Mouse (Mus musculus) erythroblast, adult 5-6 weeks (primary cell): ENCODE data around the gene Atg101. TPM values are rescaled to one million over a fixed set of nuclear protein-coding genes. Genes with fewer than 3 reads are reported as not detected.
"Not testable (repeated sequence)": the region's sequence is repeated elsewhere in the genome, so short reads cannot be mapped to it uniquely, and the experiment has no call there.

ENCODE experiments used
- ATAC-seq: replicated peaks from 2 replicates; pipeline ENCODE4 v1.8.0; 2016; ENCODE audit warnings: moderate number of reproducible peaks, mild to moderate bottlenecking, moderate TSS enrichment, inconsistent platforms; ENCODE audit not compliant: poor library complexity, low FRiP score, severe bottlenecking
- total RNA-seq, 2 experiments: library from RNA; stranded (forward) in 1 of 2; stranded (reverse) in 1 of 2; fragments of 150-400 nt in 1 of 2; fragments of 200-764, 138-1000 nt in 1 of 2; gene quantifications; 2 replicates each; pipeline versions ENCODE4 v1.2.3 to v1.2.4; 2015 to 2017; ENCODE audit warnings: low replicate concordance in 2 of 2

The Atg101 gene
- total RNA-seq, 2 experiments from 2014 or later, result 14.1 to 14.2 TPM

DNA sequence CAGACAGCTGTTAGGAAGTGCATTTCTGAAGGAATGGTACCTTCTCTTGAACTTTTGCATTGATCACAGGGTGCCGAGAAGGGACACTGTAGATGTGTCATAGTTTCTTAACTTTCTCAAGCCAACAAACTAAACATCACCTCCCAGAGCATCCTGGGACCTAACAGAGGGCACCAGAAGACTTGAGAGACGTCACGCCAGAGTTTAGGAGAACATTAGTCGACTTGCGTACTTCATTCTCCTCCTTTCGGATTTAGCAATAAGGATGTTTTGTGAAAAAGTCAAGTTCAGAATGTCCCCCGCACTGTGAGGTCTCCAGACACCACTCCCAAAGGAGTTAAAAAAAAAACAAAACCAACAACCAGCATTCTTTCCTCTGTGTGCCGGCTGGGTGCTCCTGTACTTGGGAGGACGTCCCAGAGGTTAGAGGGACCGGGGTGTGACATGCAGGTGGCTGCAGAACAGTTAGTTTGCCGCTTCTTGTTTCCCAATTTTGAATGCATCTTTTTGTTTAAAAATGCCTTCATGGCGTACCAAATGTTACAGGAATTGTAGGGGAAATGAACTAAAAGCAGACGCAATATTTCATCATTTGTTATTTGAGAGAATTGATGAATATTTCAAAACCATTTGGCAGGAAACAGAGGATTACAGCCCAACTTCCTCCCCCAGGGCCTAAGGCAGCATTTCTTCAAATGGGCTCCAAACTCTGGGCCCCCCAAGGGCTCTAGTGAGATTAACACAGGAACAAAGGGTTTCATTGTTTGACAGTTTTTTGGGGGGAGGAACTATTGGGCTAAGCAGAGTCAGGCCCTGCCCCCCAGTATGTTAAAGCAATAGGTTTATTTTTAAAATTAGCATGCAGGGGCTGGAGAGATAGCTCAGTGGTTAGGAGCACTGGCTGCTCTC lies 24.6 kb downstream of the Atg101 start:
- no peak for ATAC-seq

DNA sequence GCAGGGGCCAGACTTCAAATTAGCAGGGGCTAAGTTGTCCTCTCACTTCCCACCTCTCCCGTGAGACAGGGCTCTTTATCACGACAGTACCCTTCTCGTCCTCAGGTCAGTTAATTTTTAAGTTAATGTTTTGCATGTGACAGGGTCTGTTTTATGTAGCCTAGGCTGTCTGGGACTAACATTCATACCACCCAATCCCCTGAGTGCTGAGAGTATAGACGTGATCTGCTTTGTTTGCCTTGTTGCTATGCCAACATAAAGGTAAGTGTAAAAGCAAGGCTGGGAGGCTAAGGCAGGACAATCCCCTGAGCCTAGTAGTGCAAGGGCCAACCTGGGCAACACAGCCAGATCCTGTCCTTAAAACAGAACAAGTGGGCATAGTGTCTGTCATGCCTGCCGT lies 25.4 kb downstream of the Atg101 start:
- no peak for ATAC-seq

DNA sequence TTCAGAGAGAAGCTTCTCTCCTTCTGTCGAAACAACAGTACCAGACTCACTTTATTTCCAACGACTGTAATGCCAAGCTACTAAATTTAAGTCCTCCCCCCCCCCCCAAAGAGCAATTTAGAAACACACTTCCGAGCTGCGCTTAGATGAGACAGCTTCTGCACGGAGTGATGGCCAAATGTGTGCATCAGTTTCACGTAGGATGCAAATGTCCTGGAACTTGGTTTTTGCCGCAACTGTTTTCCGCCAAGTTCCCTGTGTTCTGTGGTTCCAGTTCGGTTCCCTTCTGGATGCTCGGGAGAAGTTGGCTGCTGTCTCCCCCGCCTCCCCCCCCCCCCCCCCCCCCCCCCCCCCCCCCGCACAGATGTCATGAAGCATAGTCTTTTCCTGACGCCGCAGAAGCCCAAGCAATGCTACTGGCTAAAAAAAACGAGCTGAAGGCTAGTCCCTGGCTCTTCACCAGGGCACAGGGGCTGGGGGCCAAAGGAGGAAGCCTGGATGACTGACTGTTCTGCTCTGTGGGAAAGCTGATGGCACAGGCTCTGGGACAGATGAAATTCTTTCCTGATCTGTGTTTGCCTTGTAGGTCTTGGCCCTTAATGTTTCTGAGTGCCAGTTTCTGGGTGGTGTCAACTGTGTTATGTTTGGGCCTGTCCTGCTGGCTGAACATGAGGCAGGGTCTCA lies 27.2 kb downstream of the Atg101 start:
- ATAC-seq, result no peak

DNA sequence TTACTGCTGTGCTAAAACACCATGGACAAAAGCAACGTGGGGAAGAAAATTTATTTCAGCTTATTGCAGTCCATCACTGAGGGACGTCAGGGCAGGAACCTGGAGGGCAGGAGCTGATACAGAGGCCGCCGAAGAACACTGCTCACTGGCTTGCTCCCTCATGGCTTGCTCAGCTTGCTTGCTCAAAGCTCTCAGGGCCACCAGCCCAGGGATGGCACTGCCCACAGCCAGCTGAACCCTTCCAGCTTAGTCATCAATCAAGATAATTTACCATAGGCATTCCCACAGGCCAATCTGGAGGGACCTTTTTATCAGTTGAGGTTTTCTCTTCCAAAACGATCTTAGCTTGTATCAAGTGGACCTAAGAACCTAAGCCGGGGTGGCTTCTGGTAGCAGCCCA lies 27.9 kb downstream of the Atg101 start:
- ATAC-seq, result no peak

DNA sequence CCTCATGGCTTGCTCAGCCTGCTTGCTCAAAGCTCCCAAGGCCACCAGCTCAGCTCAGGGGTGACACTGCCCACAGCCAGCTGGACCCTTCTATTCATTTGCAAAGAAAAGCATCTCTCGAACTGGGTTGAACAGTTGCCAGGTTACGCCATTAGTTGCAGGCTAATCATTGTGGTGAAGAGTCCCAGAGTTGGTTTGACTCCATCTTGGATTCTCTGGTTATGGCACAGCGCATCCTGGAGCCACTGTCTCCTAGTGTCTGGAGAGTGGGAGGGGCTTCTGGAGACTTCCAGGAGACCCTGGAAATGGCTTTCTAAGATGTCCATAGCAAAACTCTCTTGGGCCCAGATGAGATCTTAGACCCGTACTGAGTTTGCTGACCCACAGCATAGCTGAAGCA lies 31.3 kb downstream of the Atg101 start:
- no peak for ATAC-seq

DNA sequence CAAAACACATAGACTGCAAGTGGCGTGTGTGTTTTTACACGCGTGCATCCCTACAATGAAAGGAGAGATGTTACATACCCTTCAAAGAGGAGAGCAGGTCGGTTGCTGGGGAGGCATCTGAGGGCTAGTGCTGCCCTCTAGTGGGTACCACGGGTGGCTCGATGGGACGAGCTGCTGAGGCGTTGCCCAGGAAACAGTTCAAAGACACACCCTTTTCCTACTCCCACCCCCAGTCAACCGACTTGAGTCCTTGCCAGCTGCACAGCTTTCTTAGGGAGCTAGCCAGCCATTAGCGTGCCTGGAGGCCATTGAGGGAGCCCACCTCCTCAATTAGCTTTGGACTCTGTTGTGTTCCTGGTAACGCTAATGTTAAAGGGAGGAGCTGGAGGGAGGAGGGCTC lies 31.8 kb downstream of the Atg101 start:
- peak; percentile 78 for ATAC-seq

DNA sequence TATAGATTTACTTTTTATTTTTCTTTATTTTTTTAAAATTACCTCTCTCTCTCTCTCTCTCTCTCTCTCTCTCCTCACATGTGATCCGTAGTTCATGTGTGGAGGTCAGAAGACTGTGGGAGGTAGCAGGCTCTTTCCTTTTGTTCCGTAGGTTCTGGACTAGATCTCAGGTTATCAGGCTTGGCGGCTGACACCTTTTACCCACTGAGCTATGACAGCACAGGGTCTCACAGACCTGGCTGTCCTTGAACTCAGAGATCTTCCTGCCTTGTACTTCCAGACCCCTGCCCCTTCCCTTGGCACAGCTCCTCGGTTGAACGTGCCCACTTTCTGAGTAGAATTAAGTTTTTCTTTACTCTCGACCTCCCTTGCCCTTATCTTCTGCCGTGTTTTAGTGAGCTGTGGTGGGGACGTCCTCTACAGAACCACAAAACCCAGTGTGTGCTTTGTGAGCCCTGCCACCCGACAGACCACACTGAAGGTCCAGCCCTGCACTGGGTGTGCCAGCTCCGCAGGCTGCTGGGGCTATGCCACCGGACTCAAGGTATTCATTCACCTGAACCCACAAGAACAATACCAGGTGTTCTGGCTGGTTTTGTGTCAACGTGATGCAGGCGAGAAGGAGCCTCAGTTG lies 32.3 kb downstream of the Atg101 start:
- ATAC-seq, result no peak

DNA sequence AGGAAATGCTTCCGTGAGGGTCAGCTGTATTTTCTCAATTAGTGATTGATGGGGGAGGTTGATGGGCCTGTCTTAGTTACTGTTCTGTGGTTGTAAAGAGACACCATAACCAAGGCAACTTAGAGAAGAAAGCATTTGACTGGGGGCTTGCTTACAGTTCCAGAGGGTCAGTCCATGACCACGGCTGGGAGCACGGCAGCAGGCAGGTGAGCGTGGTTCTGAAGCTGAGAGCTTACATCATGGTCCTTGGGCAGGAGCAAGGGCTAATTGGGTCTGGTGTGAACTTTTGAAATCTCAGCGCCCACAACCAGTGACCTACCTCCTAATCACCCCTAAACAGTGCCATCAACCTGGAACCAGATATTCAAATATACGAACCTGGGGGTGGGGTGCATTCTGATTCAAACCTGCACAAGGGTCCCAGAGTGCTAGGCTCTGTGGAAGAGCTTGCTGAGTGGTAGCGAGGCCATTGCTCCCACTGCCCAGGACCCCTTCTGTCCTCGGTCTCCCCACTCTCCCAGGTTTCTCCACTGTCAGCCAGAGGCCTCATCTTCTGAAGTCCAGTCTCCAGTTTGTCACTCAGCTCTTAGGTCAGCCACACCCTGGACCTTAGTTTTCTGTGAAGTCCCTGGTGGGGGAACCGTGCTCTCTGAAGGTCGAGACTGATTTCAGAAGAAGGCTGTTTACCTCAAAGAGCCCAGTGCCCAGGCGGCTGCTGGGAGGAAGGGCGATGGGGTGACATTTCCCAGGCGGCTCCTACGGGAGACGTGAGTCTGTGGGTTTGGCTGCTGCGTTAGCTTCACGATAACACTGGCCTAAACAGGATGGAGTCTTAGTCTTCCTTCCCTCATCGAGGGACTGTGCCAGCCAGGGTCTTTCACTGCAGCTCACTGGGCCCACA lies 33.1 kb downstream of the Atg101 start:
- no peak for ATAC-seq

DNA sequence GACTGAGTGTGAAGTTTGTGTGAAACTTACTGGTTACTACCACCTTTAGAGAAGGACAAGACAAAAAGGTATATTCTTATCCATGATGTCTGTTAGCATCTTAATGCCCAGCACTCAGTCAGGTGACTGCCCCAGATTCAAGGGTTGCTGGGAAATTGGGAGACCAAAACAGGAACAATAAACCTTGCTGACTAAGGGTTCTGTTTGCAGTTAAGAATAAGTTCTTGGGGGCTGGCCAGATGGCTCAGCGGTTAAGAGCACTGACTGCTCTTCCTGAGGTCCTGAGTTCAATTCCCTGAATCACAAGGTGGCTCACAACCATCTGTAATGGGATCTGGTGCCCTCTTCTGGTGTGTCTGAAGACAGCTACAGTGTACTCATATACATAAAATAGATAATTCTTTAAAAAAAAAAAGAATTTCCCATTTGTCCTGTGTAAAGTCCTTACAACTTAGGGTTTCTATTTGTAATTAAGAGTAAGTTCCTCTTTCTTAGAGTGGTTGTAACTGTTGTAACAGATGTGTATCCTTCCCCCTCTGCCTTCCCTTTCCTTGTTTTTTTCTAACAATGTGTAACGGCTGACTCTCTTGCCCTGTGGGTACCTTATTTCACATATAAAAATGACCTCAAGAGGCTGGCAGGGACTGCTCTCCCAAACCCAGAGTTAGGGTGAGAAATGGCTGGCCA lies 33.9 kb downstream of the Atg101 start:
- ATAC-seq, result no peak

DNA sequence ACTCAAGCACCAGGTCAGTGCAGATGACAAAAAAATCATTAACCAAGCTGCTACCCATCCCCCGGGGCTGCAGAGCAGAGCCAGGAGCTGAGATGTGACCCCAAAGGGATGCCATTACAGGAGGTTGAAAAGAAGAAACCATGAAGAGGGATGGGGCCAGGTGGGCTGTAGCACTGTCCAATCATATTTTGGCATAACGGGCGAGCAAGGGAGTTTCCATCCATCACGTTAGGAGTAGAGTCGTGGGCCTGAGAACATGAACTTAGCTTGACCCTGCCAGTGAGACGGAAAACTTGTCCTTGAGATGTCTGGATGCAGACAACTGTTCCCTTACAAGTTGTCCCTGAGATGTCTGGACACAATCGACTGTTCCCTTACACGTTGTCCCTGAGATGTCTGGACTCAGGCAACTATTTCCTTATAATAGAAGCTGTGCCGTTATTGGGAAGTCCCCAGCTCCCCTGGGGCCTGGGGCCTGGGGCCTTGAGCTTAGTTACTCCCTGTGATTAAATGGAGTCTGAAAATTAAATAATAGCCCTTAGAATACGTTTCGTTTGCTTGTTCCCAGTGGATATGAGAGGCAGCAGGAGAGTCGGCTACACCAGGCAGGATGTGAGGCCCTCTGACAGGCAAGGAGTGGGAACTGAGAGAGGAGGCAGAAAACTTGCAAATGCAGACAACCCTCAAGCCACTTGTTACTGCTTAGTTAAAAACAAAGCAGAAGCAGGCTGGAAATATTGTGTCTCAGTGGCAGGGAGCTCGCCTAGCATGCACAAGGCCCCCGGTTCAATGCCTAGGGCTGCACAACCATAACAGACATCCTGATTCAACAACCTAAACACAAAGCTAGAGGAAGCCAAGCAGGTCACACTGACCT lies 35.1 kb downstream of the Atg101 start:
- ATAC-seq, result no peak

DNA sequence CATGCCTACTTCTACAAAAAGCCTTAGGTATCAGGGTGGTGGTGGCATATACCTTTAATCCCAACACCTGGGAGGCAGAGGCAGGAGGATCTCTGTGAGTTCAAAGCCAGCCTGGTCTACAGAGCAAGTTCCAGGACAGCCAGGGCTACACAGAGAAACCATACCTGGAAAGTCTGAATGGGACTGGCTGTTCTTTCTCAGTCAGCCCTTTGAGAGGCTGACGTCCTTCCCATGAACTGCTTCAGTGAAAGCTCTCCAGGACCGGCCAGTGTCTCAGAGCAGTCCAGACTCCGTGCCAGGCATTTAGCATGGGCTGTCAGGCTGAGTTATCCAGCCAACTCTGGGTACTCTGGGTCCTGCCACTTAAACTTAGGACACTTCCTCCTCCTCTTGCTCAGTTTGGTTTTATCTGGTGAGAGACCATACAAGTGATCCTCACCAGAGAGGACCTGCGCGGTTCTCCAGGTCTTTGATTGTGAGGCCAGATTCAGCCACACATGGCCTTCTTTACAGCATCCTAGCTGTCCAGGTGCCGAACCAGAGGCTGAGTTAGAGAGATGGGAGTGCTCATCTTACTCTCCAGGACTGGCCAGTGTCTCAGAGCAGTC lies 36.0 kb downstream of the Atg101 start:
- no peak for ATAC-seq

DNA sequence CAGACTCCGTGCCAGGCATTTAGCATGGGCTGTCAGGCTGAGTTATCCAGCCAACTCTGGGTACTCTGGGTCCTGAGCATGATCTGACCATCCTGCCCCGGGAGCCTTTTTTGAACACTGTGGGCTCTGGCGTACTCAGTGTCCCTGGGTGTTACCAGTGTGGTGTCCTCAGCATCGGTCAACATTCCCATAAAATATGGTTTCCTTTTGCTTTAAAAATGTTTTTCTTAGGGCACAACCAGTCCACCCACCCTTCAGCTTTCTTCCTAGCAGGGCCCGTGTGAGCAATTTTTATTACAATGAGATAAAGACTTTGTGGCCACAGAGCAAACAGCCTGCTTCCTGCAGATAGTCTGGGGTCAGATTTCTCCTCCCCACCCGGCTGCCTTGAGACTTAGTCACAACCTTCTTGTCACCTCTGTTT lies 36.6 kb downstream of the Atg101 start:
- no peak for ATAC-seq

DNA sequence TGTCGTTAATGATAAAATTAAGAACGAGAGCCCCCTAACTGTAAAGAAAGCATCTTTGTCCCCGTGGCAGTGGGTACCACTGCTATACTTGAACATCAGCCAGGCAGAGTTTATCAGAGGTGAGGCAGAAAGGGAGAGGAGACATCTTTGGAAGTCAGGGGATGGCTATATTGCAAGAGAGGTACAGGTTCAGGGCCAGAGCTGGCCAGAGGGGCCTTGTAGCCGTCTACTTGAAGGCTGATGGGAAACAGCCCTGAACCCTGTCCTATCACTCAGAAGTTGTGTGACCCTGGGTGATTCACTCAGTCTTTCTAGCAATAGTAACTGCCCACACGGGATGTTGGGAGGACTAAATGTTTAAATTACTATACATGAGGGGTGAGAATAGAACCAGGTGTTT lies 37.1 kb downstream of the Atg101 start:
- ATAC-seq, result no peak

DNA sequence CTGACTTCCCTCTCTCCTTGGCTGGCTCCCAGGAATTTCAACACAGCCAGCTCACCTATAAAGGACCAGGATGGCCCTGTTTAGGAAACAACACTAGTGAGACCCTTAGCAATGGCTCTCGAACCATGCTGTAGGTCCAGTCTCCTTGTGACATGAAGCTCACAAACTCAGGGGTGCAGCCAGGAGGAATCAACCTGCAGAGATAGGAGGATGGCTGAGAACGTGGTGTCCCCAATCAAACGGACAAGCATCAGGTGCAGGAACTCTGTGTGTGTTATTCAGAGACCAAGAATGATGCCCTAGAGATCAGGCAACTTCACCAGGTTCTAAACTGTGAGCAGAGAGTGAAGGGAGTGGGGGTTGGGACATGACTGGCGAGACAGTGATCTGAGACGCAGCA lies 38.0 kb downstream of the Atg101 start:
- ATAC-seq, result no peak

DNA sequence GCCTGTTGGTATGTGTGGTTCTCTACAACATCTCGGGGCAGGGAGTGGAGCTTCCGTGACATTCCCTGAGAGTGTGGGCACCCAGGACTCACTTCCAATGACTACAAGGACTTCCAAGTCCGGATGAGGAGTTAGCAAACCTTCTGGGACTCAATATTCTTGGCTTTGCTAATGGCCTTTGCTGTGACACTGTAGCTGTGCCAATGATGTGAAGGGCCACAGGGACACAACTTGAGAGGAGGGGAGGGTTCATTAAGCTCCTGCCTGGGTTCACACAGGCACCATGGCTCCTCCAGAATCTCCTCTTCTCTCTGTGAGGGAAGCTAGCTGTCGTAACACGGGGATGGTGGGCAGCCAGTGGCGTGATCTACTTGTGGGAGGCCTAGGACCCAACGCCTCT lies 38.6 kb downstream of the Atg101 start:
- ATAC-seq, result no peak

DNA sequence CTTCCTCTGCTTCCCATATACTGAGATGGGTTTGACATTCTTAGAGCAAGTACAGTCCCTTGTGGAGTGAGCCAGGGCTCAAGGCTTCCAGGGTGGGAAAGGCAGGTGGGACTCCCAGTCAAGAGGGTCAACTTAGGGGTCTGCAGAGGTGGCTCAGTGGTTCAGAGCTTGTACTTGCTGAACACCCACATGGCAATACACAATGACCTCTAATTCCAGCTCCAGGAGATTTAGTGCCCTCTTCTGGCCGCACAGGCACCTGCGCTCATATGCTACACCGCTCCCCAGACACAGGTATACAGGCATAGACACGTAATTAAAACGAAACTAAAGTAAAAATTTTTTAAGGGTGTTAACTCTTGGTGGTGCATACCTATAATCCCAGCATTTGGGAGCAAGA lies 39.4 kb downstream of the Atg101 start:
- ATAC-seq, result no peak

DNA sequence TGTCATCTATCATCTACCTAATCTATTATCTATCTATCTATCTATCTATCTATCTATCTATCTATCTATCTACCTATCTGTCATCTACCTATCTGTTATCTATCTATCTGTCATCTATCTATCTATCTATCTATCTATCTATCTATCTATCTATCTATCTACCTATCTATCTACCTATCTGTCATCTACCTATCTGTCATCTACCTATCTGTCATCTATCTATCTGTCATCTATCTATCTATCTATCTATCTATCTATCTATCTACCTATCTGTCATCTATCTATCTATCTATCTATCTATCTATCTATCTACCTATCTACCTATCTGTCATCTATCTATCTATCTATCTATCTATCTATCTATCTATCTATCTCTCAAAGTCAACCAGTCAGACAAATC lies 40.3 kb downstream of the Atg101 start:
- not testable (repeated sequence) for ATAC-seq

DNA sequence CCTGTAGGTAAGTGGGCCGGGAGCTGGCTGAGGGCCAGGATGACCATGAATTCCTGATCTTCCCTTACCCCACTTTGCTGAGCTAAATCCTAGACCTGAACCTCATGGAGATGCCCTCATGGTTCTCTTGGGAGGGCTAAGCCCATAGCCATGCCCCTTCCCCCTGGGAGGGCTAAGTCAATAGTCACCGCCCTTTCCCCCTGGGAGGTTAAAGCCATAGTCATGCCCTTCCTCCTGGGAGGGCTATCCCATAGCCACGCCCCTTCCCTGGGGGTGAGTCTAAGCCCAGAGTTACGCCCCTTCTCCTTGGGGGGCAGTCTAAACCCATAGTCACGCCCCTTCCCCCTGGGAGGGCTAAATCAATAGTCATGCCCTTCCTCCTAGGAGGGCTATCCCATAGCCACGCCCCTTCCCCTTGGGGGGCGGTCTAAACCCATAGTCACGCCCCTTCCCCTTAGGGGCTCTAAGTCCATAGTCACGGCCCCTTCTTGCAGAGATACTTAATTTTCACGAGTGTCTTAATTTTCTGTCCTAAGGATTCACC lies 42.0 kb downstream of the Atg101 start:
- no peak for ATAC-seq
